Mouse (Mus musculus) brain, adult 2 months (tissue): ENCODE measurements around the gene Muc16.

Experiments
- DNase-seq: peaks from one replicate; pipeline ENCODE4 v3.0.0; 2011; ENCODE audit warnings: low read depth, low spot score

Gene Muc16

GRCm38 (mm10) chr9:18674480-18675154, at the start of gene Muc16:
Muc16 (minus strand) TSS chr9:18674530.
- no peak for DNase-seq

GRCm38 (mm10) chr9:18722712-18723099, 48.4 kb upstream of the Muc16 start:
- DNase-seq: no peak

GRCm38 (mm10) chr9:18721931-18722711, 47.8 kb upstream of the Muc16 start:
- no peak for DNase-seq

GRCm38 (mm10) chr9:18721011-18721410, 46.7 kb upstream of the Muc16 start:
- DNase-seq: no peak

GRCm38 (mm10) chr9:18705628-18706027, 31.3 kb upstream of the Muc16 start:
- no peak for DNase-seq

- no peak for DNase-seq
These were observed 76.0 kb downstream of the Muc16 start for GRCm38 (mm10) chr9:18598366-18598765.

- DNase-seq: peak; percentile 16
These were observed 166.2 kb downstream of the Muc16 start for GRCm38 (mm10) chr9:18508098-18508497.

- no peak for DNase-seq
These were observed 196.2 kb downstream of the Muc16 start, which contains the start of the genes Zfp558 and Mbd3l1 for GRCm38 (mm10) chr9:18478168-18478567. Zfp558 (minus strand) TSS chr9:18478268. Mbd3l1 (plus strand) TSS chr9:18478359.

GRCm38 (mm10) chr9:18473324-18474128, 200.8 kb downstream of the Muc16 start:
- DNase-seq: peak; percentile 88

- DNase-seq: peak; percentile 2
These were observed 206.3 kb downstream of the Muc16 start for GRCm38 (mm10) chr9:18468005-18468404.

- no peak for DNase-seq
These were observed 207.0 kb downstream of the Muc16 start for GRCm38 (mm10) chr9:18467350-18467749.

GRCm38 (mm10) chr9:18456520-18456919, 217.8 kb downstream of the Muc16 start:
- DNase-seq: no peak
